Mouse (Mus musculus): ENCODE results near the gene Rangap1. TPM values are rescaled to one million over a fixed set of nuclear protein-coding genes. Genes with fewer than 3 reads are reported as not detected.

Rangap1 gene
- polyA plus RNA-seq, 1 experiment: 44.2 TPM

GRCm38 (mm10) chr15:81694891-81695290, 50.4 kb downstream of the Rangap1 start:
- TF ChIP-seq TAL1 (IDR thresholded peaks at IDR 0.05; ENCODE audit: low read length): no peak
- no peak for TF ChIP-seq GATA1 (IDR thresholded peaks at IDR 0.05; ENCODE audit: low read length)
- Histone ChIP-seq H3K4me1 (ENCODE audit: control insufficient read depth) (peaks cover 13% of the 10 kb centered on the region), H3K4me3 (replicated peaks) (peak overlapping the region; percentile 49), H3K9me3 (ENCODE audit: control insufficient read depth, low read length) (peaks cover 4% of the 10 kb centered on the region; the same call in 1 of the 2 replicates), H3K27me3 (ENCODE audit: control insufficient read depth) (peaks cover 58% of the 10 kb centered on the region), H3K36me3 (ENCODE audit: control insufficient read depth) (no peaks in the 10 kb centered on the region)

GRCm38 (mm10) chr15:81693967-81694881, 51.1 kb downstream of the Rangap1 start:
- H3K27me3 ChIP-seq (ENCODE audit: control insufficient read depth): peaks cover 58% of the 10 kb centered on the region
- H3K4me1 ChIP-seq (ENCODE audit: control insufficient read depth): peaks cover 13% of the 10 kb centered on the region
- H3K36me3 ChIP-seq (ENCODE audit: control insufficient read depth): no peaks in the 10 kb centered on the region
- H3K4me3 ChIP-seq (replicated peaks): peak overlapping the region; percentile 49
- TF ChIP-seq TAL1 (IDR thresholded peaks at IDR 0.05; ENCODE audit: low read length): no peak
- TF ChIP-seq GATA1 (IDR thresholded peaks at IDR 0.05; ENCODE audit: low read length): no peak
- H3K9me3 ChIP-seq (ENCODE audit: control insufficient read depth, low read length): peaks cover 4% of the 10 kb centered on the region; the same call in 1 of the 2 replicates

GRCm38 (mm10) chr15:81693366-81693966, 51.9 kb downstream of the Rangap1 start:
- TF ChIP-seq GATA1 (IDR thresholded peaks at IDR 0.05; ENCODE audit: low read length) (no peak), TAL1 (IDR thresholded peaks at IDR 0.05; ENCODE audit: low read length) (no peak)
- Histone ChIP-seq H3K36me3 (ENCODE audit: control insufficient read depth) (peaks cover 4% of the 10 kb centered on the region), H3K4me1 (ENCODE audit: control insufficient read depth) (peaks cover 13% of the 10 kb centered on the region), H3K4me3 (replicated peaks) (peak overlapping the region; percentile 49), H3K9me3 (ENCODE audit: control insufficient read depth, low read length) (peaks cover 4% of the 10 kb centered on the region; the same call in 1 of the 2 replicates), H3K27me3 (ENCODE audit: control insufficient read depth) (peaks cover 58% of the 10 kb centered on the region)

- no peaks in the 10 kb centered on the region for H3K9me3 ChIP-seq (ENCODE audit: control insufficient read depth, low read length)
- peaks cover 90% of the 10 kb centered on the region for H3K36me3 ChIP-seq (ENCODE audit: control insufficient read depth)
- H3K4me1 ChIP-seq (ENCODE audit: control insufficient read depth): no peaks in the 10 kb centered on the region
- no peaks in the 10 kb centered on the region for H3K27me3 ChIP-seq (ENCODE audit: control insufficient read depth)
- TF ChIP-seq TAL1 (IDR thresholded peaks at IDR 0.05; ENCODE audit: low read length) (no peak), GATA1 (IDR thresholded peaks at IDR 0.05; ENCODE audit: low read length) (no peak)
- H3K4me3 ChIP-seq (replicated peaks): no peak overlapping the region
Measured at GRCm38 (mm10) chr15:81680301-81680805, 65.0 kb downstream of the Rangap1 start.

- H3K9me3 ChIP-seq (ENCODE audit: control insufficient read depth, low read length): no peaks in the 10 kb centered on the region
- no peaks in the 10 kb centered on the region for H3K27me3 ChIP-seq (ENCODE audit: control insufficient read depth)
- peaks cover 75% of the 10 kb centered on the region for H3K36me3 ChIP-seq (ENCODE audit: control insufficient read depth)
- no peak overlapping the region for H3K4me3 ChIP-seq (replicated peaks)
- TF ChIP-seq GATA1 (IDR thresholded peaks at IDR 0.05; ENCODE audit: low read length): no peak
- no peak for TF ChIP-seq TAL1 (IDR thresholded peaks at IDR 0.05; ENCODE audit: low read length)
- no peaks in the 10 kb centered on the region for H3K4me1 ChIP-seq (ENCODE audit: control insufficient read depth)
Measured at GRCm38 (mm10) chr15:81676637-81677036, 68.7 kb downstream of the Rangap1 start.

GRCm38 (mm10) chr15:81670231-81670640, 75.1 kb downstream of the Rangap1 start:
- peaks cover 68% of the 10 kb centered on the region for H3K36me3 ChIP-seq (ENCODE audit: control insufficient read depth)
- H3K27me3 ChIP-seq (ENCODE audit: control insufficient read depth): no peaks in the 10 kb centered on the region
- TF ChIP-seq TAL1 (IDR thresholded peaks at IDR 0.05; ENCODE audit: low read length) (no peak), GATA1 (IDR thresholded peaks at IDR 0.05; ENCODE audit: low read length) (no peak)
- H3K9me3 ChIP-seq (ENCODE audit: control insufficient read depth, low read length): no peaks in the 10 kb centered on the region
- peaks cover 5% of the 10 kb centered on the region for H3K4me1 ChIP-seq (ENCODE audit: control insufficient read depth)
- no peak overlapping the region for H3K4me3 ChIP-seq (replicated peaks)

- TF ChIP-seq TAL1 (IDR thresholded peaks at IDR 0.05; ENCODE audit: low read length): no peak
- TF ChIP-seq GATA1 (IDR thresholded peaks at IDR 0.05; ENCODE audit: low read length): no peak
- H3K36me3 ChIP-seq (ENCODE audit: control insufficient read depth): peaks cover 46% of the 10 kb centered on the region
- H3K27me3 ChIP-seq (ENCODE audit: control insufficient read depth): no peaks in the 10 kb centered on the region
- H3K4me1 ChIP-seq (ENCODE audit: control insufficient read depth): peaks cover 22% of the 10 kb centered on the region
- no peaks in the 10 kb centered on the region for H3K9me3 ChIP-seq (ENCODE audit: control insufficient read depth, low read length)
- no peak overlapping the region for H3K4me3 ChIP-seq (replicated peaks)
Measured at GRCm38 (mm10) chr15:81666957-81667356, 78.4 kb downstream of the Rangap1 start.

GRCm38 (mm10) chr15:81663697-81664561, 81.4 kb downstream of the Rangap1 start, which contains the start of gene L3mbtl2:
L3mbtl2 (plus strand) TSS chr15:81663889.
- no peak for TF ChIP-seq GATA1 (IDR thresholded peaks at IDR 0.05; ENCODE audit: low read length)
- no peak for TF ChIP-seq TAL1 (IDR thresholded peaks at IDR 0.05; ENCODE audit: low read length)
- peaks cover 22% of the 10 kb centered on the region for H3K4me1 ChIP-seq (ENCODE audit: control insufficient read depth)
- H3K9me3 ChIP-seq (ENCODE audit: control insufficient read depth, low read length): no peaks in the 10 kb centered on the region
- peaks cover 22% of the 10 kb centered on the region for H3K36me3 ChIP-seq (ENCODE audit: control insufficient read depth)
- no peaks in the 10 kb centered on the region for H3K27me3 ChIP-seq (ENCODE audit: control insufficient read depth)
- H3K4me3 ChIP-seq (replicated peaks): peak within 1 kb of the TSS; percentile 80
